Mouse (Mus musculus) MEL (cell line): ENCODE results near the gene Gm20458. TPM values are rescaled to one million over a fixed set of nuclear protein-coding genes. Genes with fewer than 3 reads are reported as not detected.
A peak's percentile ranks its signal among the peaks of the same experiment; 100 is the strongest.

Experiments used
- DNase-seq: peaks from one replicate; pipeline ENCODE4 v3.0.0; 2011; ENCODE audit warnings: low read depth, low spot score
- H3K27ac ChIP-seq: 2 replicates; pipeline ENCODE4 v1.5.1; 2012; ENCODE audit warnings: low read depth, mild to moderate bottlenecking, control low read depth, low read length, moderate library complexity; ENCODE audit not compliant: control insufficient read depth
- H3K27me3 ChIP-seq, 2 experiments: fragments of 150-350 bp in 1 of 2; sonication (generic) in 1 of 2; 2 replicates each; pipeline ENCODE4 v1.6.1; 2012; ENCODE audit warnings: low read length in 2 of 2, mild to moderate bottlenecking in 2 of 2, improper control_type of control experiment in 1 of 2, moderate library complexity in 1 of 2; ENCODE audit not compliant: insufficient read depth in 2 of 2, control insufficient read depth in 1 of 2
- H3K36me3 ChIP-seq, 2 experiments: 2 replicates each; pipeline ENCODE4 v1.6.1; 2012 to 2014; ENCODE audit warnings: low read length in 2 of 2, improper control_type of control experiment in 1 of 2, inconsistent platforms in 1 of 2, mild to moderate bottlenecking in 1 of 2; ENCODE audit not compliant: insufficient read depth in 2 of 2, control insufficient read depth in 1 of 2
- H3K4me1 ChIP-seq, 2 experiments: fragments of 150-350 bp in 1 of 2; sonication (generic) in 1 of 2; 2 replicates each; pipeline ENCODE4 v1.6.1; 2012; ENCODE audit warnings: low read length in 2 of 2, improper control_type of control experiment in 1 of 2, mild to moderate bottlenecking in 1 of 2; ENCODE audit not compliant: insufficient read depth in 2 of 2, control insufficient read depth in 1 of 2
- H3K4me3 ChIP-seq, 2 experiments: fragments of 150-350 bp in 1 of 2; sonication (generic) in 1 of 2; 2 replicates each; pipeline ENCODE4 v1.5.1; 2012; ENCODE audit warnings: low read depth in 2 of 2, low read length in 2 of 2, mild to moderate bottlenecking in 2 of 2, moderate library complexity in 2 of 2, control low read depth in 1 of 2, improper control_type of control experiment in 1 of 2; ENCODE audit not compliant: control insufficient read depth in 1 of 2, insufficient read depth in 1 of 2
- H3K79me2 ChIP-seq: 2 replicates; pipeline ENCODE4 v1.6.1; 2012; ENCODE audit warnings: mild to moderate bottlenecking, low read length, moderate library complexity; ENCODE audit not compliant: control insufficient read depth, poor library complexity, insufficient read depth
- H3K9ac ChIP-seq: 2 replicates; pipeline ENCODE4 v1.6.1; 2012; ENCODE audit warnings: low read depth, mild to moderate bottlenecking, control low read depth, low read length, moderate library complexity; ENCODE audit not compliant: control insufficient read depth, poor library complexity, severe bottlenecking
- H3K9me3 ChIP-seq: fragments of 150-350 bp; sonication (generic); replicated peaks from 2 replicates; pipeline ENCODE4 v1.6.1; 2012; ENCODE audit warnings: mild to moderate bottlenecking, low read length, improper control_type of control experiment, moderate library complexity; ENCODE audit not compliant: insufficient read depth
- BHLHE40 ChIP-seq: IDR thresholded peaks from 2 replicates; pipeline ENCODE4 v1.6.1; 2012; ENCODE audit warnings: low read depth, mild to moderate bottlenecking, inconsistent platforms, low read length, improper control_type of control experiment, borderline replicate concordance
- CHD1 ChIP-seq: IDR thresholded peaks from 2 replicates; pipeline ENCODE4 v1.6.1; 2012; ENCODE audit warnings: low read depth, mild to moderate bottlenecking, inconsistent platforms, low read length, improper control_type of control experiment
- CTCF ChIP-seq, 3 experiments: IDR thresholded peaks in 2 of 3; conservative IDR thresholded peaks in 1 of 3; 2 replicates each; pipeline ENCODE4 v1.5.1; 2011 to 2012; ENCODE audit warnings: low read length in 3 of 3, low read depth in 2 of 3, mild to moderate bottlenecking in 2 of 3, improper control_type of control experiment in 1 of 3, inconsistent platforms in 1 of 3, mixed read lengths in 1 of 3, moderate library complexity in 1 of 3; ENCODE audit not compliant: control insufficient read depth in 1 of 3, insufficient read depth in 1 of 3, poor library complexity in 1 of 3, severe bottlenecking in 1 of 3
- E2F4 ChIP-seq: IDR thresholded peaks from 2 replicates; pipeline ENCODE4 v1.6.1; 2011; ENCODE audit warnings: low read depth, low read length, improper control_type of control experiment, borderline replicate concordance
- ETS1 ChIP-seq: IDR thresholded peaks from 2 replicates; pipeline ENCODE4 v1.6.1; 2012; ENCODE audit warnings: low read depth, mild to moderate bottlenecking, inconsistent platforms, low read length, improper control_type of control experiment, moderate library complexity
- KAT2A ChIP-seq: conservative IDR thresholded peaks from 2 replicates; pipeline ENCODE4 v1.6.1; 2012; ENCODE audit warnings: low read depth, low read length, improper control_type of control experiment, inconsistent platforms
- MAFK ChIP-seq: IDR thresholded peaks from 2 replicates; pipeline ENCODE4 v1.6.1; 2011; ENCODE audit warnings: low read depth, mild to moderate bottlenecking, low read length, improper control_type of control experiment, borderline replicate concordance
- MEF2A ChIP-seq: IDR thresholded peaks from 2 replicates; pipeline ENCODE4 v1.6.1; 2014; ENCODE audit warnings: low read depth, mild to moderate bottlenecking, inconsistent platforms, low read length, improper control_type of control experiment; ENCODE audit not compliant: poor library complexity, insufficient replicate concordance, severe bottlenecking; ENCODE audit errors: extremely low read depth
- MYB ChIP-seq: IDR thresholded peaks from 2 replicates; pipeline ENCODE4 v1.6.1; 2011; ENCODE audit warnings: mild to moderate bottlenecking, low read depth, low read length, improper control_type of control experiment
- NELFE ChIP-seq: IDR thresholded peaks from 2 replicates; pipeline ENCODE4 v1.6.1; 2011; ENCODE audit warnings: low read depth, low read length, improper control_type of control experiment
- RAD21 ChIP-seq: IDR thresholded peaks from 2 replicates; pipeline ENCODE4 v1.6.1; 2011; ENCODE audit warnings: mild to moderate bottlenecking, low read depth, low read length, improper control_type of control experiment
- SMC3 ChIP-seq: IDR thresholded peaks from 2 replicates; pipeline ENCODE4 v1.6.1; 2011; ENCODE audit warnings: low read depth, low read length, improper control_type of control experiment
- UBTF ChIP-seq: IDR thresholded peaks from 2 replicates; pipeline ENCODE4 v1.6.1; 2012; ENCODE audit warnings: low read depth, mild to moderate bottlenecking, inconsistent platforms, low read length, improper control_type of control experiment, moderate library complexity, borderline replicate concordance; ENCODE audit not compliant: insufficient read depth
- ZC3H11A ChIP-seq: IDR thresholded peaks from 2 replicates; pipeline ENCODE4 v1.6.1; 2012; ENCODE audit warnings: low read depth, mild to moderate bottlenecking, inconsistent platforms, low read length, improper control_type of control experiment
- ZNF384 ChIP-seq: IDR thresholded peaks from 2 replicates; pipeline ENCODE4 v1.6.1; 2012; ENCODE audit warnings: low read depth, mild to moderate bottlenecking, inconsistent platforms, low read length, improper control_type of control experiment
- polyA plus RNA-seq, 2 experiments: library from polyadenylated mRNA; stranded (reverse) in 1 of 2; unstranded in 1 of 2; fragments of >175 nt in 1 of 2; fragments of >200 nt in 1 of 2; gene quantifications; 2 replicates each; pipeline versions ENCODE4 v1.2.1 to v1.2.4; 2012; ENCODE audit warnings: low replicate concordance in 2 of 2, low read depth in 1 of 2; ENCODE audit not compliant: insufficient read length in 2 of 2, insufficient read depth in 1 of 2, missing spikeins in 1 of 2
- total RNA-seq: library from RNA; depleted of rRNA; stranded (reverse); fragments of 300-350 nt; gene quantifications from 2 replicates; pipeline ENCODE4 v1.2.3, GENCODE M21; 2012

Gene Gm20458
- total and polyA plus RNA-seq, 3 experiments = 1.0 to 19.2 TPM; not detected in 1

DNA sequence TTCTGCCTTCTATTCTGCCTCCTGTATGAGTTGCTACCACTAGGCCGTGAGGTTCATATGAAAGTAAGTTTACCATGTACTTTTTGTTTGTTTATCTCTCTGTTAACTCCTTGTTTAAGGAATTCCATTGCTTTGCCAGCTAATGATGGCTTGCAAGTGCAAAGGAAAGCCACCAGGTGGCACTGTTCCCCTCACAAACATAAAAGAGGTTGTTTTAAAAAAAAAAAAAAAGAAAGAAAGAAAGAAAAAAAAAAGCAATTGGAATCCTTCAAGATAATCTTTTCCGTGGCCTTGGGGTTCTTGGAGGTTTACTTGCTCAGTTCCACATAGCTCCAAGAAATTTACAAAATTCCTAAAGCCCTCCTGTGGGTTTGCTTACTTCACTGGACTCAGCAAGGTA is 43.6 kb upstream of the Gm20458 start:
- Histone ChIP-seq H3K27me3 (no peaks in the 10 kb centered on the region; a peak in 1 of 4 replicates), H3K27ac (no peak overlapping the region), H3K4me1 (no peaks in the 10 kb centered on the region), H3K4me3 (no peak overlapping the region), H3K9me3 (no peaks in the 10 kb centered on the region), H3K9ac (no peak overlapping the region), H3K36me3 (no peaks in the 10 kb centered on the region), H3K79me2 (no peaks in the 10 kb centered on the region)
- DNase-seq = peak; percentile 56
- peak; percentile 57 for TF ChIP-seq ZC3H11A
- peak; percentile 84 for TF ChIP-seq RAD21
- peak; percentile 85 for TF ChIP-seq SMC3
- TF ChIP-seq ZNF384 = peak; percentile 99
- TF ChIP-seq CTCF (IDR thresholded peaks at IDR 0.05 in 2 of 3, conservative IDR thresholded peaks at IDR 0.05 in 1 of 3; ENCODE audit: control insufficient read depth in 1 of 3, insufficient read depth in 1 of 3, low read depth in 2 of 3, low read length in 3 of 3, poor library complexity in 1 of 3, severe bottlenecking in 1 of 3) = peak; percentile 64 to 83 (median 70)
- TF ChIP-seq BHLHE40 = no peak

DNA sequence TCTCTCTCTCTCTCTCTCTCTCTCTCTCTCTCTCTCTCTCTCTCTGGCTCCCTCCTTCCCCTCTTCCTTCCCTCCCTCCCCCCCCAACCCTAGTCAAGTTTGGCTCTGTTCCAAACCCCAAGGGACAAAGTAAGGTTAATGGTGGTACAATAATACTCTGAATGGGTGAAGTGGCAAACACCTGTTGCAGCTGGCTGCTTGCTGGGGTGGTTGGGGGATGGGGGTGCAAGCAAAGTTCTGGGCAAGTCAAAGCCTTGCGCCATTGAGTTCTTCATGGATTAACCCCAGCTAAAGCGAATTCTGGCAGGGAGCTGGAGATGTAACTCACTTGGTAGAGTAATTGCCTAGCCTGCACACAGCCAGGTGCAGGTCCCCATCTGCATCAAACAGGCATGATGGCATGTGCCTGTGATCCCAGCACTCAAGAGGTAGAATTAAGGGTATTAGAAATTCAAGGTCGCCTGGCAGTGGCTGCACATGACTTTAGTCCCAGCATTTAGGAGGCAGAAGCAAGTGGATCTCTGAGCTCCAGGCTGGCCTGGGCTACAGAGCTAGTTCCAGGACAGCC is 42.4 kb upstream of the Gm20458 start:
- TF ChIP-seq MAFK (no peak), E2F4 (no peak), MEF2A (no peak), CTCF (IDR thresholded peaks at IDR 0.05 in 2 of 3, conservative IDR thresholded peaks at IDR 0.05 in 1 of 3; ENCODE audit: control insufficient read depth in 1 of 3, insufficient read depth in 1 of 3, low read depth in 2 of 3, low read length in 3 of 3, poor library complexity in 1 of 3, severe bottlenecking in 1 of 3) (no peak), KAT2A (no peak), UBTF (no peak), NELFE (no peak), CHD1 (no peak), MYB (no peak), ZC3H11A (no peak), ETS1 (no peak)
- no peak for DNase-seq
- H3K9ac ChIP-seq = no peak overlapping the region

More for the DNA sequence above, 42.4 kb upstream of the Gm20458 start:
- no peaks in the 10 kb centered on the region for H3K79me2 ChIP-seq
- no peak overlapping the region for H3K4me3 ChIP-seq
- no peaks in the 10 kb centered on the region for H3K9me3 ChIP-seq
- H3K36me3 ChIP-seq = no peaks in the 10 kb centered on the region
- H3K27ac ChIP-seq = no peak overlapping the region
- H3K4me1 ChIP-seq = no peaks in the 10 kb centered on the region
- H3K27me3 ChIP-seq = no peaks in the 10 kb centered on the region; a peak in 1 of 4 replicates
